Mouse (Mus musculus): ENCODE measurements at regions not wholly inside any gene's neighbourhood (a gene's known extent, or its start where the extent isn't known, plus 50 kb on each side); places are given as distances from the start of the nearest gene placed in this dataset.
A peak's percentile ranks its signal among the peaks of the same experiment; 100 is the strongest.

DNA sequence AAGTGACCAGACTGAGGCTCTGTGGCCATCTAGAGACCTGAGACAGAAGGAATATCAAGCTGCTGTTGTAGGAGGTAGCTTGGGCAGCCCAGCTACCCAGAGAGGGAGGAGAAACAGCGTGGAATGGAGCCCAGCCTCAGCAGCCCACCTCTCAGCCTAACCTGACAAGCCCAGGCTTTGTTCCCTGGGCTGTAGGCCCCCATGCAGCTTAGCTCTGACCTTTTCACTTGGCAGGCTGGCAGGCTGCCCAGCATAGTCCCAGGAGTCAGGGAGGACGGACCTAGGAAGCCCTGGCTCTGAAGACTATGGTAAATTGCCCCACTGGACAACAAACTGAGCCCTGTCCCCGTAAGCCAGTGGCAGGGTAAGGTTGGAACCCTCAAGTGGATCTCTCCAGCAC, 141.8 kb upstream of the Csf3r start:
- no peak for DNase-seq (ENCODE audit: low read depth, low spot score)

DNA sequence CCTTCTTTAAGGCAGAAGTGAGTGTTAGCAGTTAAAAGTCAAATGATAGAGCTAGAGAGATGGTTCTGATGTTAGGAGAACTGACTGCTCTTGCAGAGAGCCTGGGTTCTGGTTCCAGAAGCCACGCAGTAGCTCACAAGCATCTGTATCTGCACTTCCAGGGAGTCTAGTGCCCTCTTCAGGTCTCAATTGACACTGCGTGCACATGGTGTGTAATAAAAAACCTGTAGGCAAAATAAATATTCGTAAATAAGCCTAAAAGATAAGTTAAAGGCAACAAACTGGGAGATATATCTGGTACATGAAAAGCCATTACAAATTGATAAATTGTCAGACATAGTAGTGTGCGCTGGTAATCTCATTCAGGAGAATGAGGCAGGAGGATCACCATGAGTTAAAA, 133.8 kb upstream of the Csf3r start:
- no peak for DNase-seq (ENCODE audit: low read depth, low spot score)

DNA sequence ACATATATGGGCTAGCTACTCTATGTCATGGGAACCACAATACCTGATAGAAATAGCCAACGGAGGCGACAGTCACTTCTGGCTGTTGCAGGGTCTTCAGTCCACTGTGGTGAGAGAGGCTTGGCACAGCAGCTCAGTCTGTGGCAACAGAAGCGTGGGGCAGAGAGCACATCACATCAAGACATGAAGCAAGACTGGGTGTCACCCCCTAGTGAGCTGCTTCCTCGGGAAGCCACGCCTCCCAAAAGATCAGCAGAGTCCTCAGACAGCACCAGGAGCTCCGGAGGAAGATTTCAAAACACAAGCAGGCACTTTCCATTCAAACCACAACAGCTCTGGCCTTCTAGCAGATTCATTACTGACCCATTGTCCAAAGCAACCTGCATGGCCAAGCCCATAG, 131.2 kb upstream of the Csf3r start:
- no peak for DNase-seq (ENCODE audit: low read depth, low spot score)

DNA sequence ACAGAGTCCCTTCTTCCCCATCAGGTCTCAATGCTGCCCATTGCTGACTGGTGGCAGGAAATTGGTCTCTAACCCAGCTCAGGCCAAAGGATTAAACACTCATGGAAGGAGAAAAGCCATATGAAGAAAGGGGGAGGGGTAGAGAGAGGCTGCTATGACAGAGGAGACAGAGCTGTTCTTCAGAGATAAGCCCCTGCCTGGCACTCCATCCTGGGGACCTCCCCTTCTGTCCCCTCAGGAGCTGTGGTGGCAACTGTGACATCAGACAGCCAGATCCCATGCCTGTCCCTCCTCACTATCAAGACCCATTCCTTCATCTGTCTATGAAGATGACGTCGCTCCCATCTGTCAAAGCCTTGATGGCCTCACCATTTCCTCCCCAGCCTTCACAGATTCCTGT, 126.6 kb upstream of the Csf3r start:
- DNase-seq (ENCODE audit: low read depth, low spot score) = no peak

DNA sequence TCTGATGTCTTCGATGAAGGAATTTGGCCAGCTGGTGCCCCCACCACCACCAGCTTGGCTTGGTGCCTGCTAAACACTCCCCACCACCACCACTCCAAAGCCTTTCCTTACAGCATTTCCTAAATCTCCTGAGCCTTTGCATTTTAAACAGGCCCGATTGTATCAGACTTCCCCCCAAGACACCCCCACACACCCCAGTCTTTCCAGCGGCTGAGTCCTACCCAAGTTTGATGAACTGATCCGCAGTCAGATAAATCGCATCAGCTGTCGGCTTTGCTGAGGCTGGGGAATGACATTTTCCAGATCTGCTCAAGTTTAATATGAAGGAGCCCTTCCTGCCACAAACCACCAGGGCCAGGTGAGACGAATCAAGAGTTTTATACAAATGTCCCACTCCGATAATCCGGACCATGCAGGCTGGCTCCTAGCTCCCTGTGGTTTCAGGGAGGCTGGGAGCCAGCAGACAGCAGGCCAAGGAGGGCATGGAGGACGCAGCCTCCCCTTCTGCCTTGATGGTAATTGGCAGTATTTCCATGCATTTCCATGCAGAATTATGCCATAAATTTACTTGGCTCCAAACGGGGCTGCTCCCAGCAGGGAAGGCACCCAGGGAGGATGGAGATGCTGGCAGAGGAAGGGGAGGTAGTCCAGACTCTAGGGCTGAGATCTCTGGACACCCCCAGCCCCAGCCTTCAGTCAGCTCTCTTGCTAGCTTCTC, 125.6 kb upstream of the Csf3r start:
- no peak for DNase-seq (ENCODE audit: low read depth, low spot score)

DNA sequence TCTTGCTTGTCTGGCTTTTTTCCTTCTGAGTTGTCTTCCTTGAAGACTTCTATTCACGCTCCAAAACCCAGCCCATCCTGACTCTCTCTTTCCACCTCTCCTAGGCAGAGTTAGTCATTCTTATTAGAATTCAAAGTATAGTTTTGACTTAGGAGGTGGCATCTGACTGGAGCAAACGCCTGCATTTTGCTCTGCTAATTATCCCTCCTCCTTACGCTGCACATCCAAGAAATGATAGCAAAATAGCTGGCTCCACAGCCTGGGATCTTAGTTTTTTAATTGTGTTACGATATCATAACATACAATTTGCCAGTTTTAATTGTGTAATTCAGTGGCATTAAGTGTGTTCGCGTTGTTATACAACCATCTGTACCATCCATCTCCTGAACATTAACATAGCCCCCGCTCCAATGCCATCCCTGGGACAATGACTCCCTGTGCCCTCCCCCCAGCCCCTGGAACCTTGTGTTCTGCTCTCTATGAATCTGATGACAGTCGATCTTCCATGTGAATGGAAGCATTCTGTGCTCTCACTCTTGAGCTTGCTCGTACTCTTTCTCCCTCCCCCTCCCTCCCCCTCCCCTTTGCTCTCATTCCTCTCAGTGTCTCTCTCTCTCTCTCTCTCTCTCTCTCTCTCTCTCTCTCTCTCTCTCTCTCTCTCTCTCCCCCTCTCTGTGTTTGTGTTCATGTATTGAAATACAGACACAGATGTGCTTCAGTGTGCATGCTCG, 122.6 kb upstream of the Csf3r start:
- DNase-seq (ENCODE audit: low read depth, low spot score) = no peak

DNA sequence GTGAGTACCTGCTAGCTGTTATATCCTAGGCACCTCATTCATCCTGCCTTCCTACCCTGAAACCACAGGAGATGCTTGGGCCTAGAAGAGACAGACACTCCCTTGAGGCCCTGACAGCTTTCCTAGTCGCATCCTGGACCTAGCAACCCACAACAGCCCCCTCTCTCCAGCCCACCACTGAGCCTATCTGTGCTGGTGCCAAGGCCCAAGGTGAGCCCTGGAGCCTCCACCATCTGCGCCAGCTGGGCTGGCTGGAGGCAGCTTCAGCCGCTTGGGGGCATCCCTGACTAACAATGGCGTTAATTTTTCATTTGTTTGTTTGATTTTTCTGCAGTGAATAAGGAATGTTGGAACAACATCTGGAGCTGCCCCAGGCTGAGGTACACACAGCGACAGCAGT, 118.1 kb upstream of the Csf3r start:
- DNase-seq (ENCODE audit: low read depth, low spot score) = no peak

DNA sequence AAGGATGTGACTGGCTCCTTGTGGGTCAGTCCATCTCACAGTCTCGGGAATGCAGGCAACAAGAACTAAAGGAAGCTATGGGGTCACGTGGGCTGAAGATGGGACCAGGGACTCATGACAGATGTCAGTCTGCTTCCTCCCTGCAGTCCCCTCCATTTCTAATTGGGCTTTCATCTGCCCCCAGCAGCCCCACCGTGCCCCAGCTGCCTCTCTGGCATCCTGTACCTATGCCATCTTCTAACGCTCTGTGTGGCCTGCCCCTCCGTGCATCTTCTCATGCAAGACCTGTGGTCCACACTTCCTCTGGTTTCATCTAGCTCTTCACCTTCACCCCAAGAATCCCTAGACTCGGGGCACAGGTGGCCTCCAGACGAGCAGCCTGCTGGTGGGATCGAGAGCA, 115.4 kb upstream of the Csf3r start:
- DNase-seq (ENCODE audit: low read depth, low spot score) = no peak

DNA sequence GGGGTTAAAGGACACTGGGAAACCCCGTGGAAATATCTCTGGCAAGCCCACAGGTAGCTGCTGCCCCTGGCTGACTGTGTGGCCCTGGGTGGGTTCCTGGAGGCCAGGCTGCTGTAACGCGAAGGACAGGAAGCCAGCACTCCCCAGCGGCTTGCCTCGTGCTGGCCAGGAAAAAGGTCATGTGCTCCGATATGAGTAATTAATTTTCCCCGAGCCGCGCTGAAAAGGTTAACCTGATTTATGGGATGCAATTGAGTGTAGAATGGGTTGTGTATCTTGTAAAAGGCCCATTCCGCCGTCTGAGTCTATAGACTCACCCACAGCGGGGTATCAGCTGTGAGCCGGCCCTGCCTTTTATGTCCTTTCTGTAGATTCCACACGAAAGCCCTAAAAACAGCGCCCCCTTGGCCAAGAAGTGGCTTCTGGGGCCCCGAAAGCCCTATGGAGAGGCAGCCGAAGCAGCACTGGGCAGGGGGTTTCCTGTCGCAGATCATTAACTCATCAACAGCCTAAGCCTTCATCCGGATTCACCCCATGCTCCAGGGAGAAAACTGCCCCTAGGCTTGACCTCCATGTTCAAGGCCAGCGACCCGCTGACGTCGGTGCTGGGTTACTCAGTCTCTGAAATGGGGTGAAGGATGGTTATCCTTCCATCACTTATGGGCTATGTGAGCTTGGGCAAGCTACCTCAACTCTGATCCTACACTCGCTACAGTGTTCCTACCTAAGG, 112.6 kb upstream of the Csf3r start:
- DNase-seq (ENCODE audit: low read depth, low spot score) = no peak

DNA sequence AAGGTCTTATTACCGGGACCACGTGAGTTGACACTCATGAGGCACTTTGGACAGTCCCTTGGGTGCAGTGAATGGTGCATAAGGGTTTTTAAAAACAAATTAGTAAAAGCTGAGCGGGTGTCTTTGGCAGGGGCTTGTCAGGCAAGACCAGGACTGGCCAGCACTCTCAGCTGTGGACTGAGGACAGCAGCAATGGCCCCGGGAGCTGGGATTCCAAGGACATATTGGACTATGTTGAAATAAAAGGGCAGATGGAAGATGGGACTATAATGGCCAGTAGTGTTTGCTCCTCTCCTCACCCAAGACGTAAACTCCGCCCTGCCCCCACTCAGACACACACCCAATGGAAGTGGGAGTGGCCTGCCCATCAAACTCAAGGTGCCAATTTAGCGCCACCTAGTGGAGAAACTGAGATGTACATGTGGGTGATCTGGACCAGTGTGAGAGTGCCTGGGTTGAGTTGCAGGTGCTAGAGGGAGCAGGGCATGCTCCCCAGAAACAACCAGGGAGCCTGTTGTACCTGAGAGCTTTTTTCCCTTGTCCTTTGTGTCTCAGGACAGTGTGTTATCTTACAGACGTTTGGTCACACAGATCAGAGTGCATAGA, 111.8 kb upstream of the Csf3r start:
- peak; percentile 64 for DNase-seq (ENCODE audit: low read depth, low spot score)

DNA sequence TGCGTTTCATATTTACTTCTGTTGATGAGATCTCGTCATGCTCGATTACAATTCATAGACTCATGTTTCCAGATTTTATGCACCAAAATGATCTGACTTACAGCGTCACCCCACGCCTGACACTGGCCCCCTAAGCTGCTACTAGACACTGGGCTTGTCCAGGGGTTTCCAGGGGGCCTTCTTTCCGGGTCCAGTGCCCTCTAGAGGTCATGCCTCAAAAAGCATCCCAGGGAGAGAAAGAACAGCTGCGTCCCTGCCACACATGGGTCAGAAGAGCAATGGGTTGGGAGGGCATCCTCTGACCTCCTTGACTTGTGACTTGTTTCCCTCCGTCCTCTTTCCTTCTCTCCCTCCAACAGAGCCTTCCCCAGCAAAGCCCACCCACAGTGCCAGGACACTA, 109.2 kb upstream of the Csf3r start:
- DNase-seq (ENCODE audit: low read depth, low spot score) = no peak

DNA sequence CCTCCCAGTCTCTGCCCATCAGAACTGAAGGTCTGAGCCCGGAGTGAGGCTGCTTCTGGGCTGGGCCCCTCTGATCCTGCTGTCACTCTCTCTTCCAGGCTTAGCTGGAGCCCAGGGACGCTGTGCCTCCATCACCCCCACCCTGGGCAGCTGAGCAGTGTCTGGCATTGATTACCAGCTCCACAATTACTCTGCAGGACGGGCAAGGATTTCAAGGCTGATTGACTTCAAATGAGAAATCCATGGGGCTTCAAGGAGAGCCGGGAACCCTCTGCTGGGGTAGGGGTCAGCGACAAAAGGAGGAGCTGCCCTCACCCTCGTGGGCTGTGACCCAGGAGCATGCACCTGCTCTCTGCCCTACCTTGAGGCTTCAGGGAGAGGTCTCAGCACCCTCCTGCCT, 107.1 kb upstream of the Csf3r start:
- DNase-seq (ENCODE audit: low read depth, low spot score) = no peak

DNA sequence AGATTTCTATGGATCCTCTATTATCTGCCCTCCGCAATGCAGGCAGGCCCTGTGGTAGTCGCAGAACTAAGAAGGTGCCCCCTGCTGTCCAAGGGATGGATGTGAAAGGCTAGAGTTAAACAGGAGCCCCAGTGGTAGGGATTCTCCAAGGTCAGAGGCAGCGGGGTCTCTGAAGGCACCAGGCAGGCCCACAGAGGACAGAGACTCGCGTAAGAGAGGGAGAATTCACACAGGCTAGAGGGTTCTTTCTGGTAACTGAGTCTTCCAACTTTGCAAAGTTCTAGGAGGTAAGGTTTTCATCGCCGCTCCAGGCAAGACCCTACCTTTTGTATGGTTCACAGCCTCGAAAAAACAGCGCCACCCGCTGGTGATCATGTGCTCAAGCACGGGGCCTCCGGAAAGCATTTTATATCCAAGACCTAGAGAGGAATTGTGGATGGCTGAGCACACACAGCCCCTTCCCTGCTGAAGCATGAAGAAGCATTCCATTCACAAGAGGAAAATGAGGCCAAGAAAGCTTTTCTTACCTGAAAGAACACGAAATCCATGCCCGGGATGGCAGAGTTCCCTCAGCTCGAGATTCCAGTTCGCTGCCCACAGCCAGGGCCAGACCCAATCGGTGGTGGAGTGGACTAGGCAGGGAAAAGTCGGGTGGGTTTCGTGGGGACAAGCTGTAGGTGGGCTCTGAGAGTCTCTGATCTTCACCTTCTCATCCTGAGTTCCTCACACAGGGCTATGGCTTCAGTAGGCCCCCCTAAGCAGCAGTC, 102.6 kb upstream of the Csf3r start:
- peak; percentile 61 for DNase-seq (ENCODE audit: low read depth, low spot score)

DNA sequence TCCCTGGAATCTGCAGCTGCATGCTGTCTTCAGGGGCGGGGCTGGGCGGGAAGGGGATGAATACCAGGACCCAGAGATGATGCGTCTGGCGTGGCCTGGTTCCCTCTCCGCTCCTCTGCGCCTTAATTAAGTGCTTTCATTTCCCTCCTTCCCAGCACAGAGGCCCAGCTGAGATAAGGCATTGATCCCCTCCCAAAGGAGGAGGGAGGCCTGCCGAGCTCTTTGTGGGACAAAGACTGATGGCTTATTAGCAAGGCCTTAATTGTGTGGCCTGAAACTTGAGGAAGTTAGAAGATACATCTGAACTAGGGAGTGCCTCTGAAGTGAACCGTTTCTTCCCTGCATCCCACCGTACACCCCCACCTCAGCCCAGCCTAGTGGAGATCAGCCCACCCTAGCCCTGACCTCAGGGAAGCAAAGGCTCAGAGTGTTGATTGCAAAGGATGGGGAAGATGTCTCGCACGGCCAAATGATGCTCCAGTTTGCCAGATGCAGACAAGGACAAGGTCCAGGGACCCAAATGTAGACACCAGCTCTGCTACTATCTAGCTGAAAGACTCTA, 102.0 kb upstream of the Csf3r start:
- DNase-seq (ENCODE audit: low read depth, low spot score) = no peak

DNA sequence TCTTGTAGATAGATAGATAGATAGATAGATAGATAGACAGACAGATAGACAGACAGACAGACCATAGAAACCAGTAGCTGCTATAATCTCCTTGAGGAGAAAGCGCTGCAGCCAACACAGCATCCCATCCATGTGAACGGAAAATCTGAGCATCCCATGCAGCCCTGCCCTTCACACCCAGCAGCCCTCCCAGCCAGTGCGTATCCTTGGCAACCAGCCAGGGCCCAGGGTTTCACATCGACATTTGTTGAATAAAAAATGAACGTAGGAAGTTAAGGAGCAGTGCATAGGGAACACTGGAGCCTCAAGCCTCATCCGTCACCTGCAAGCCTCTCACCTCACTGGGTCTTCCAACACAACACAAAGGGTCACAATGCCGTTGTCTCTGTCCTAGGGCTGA, 101.1 kb upstream of the Csf3r start:
- DNase-seq (ENCODE audit: low read depth, low spot score) = no peak

DNA sequence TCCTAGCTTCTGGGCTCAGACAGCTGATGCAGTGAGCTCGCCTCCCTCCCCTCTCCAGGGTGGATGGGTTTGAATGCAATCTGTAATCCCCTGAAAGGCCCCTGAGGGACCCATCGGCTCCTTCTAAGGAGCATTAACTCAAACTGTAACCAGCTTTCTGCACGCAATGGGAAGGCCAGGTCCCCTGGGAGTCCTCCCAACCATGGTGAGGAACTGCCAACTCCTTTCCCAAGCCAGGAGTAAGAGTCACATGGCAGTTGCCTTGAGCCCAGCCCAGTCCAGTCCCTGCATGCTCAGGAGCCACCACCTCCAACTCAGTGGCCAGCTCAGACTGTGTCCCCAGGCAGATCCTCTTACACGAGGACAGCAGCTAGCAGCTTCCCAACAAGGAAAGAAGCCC, 96.2 kb upstream of the Csf3r start:
- DNase-seq (ENCODE audit: low read depth, low spot score) = no peak

DNA sequence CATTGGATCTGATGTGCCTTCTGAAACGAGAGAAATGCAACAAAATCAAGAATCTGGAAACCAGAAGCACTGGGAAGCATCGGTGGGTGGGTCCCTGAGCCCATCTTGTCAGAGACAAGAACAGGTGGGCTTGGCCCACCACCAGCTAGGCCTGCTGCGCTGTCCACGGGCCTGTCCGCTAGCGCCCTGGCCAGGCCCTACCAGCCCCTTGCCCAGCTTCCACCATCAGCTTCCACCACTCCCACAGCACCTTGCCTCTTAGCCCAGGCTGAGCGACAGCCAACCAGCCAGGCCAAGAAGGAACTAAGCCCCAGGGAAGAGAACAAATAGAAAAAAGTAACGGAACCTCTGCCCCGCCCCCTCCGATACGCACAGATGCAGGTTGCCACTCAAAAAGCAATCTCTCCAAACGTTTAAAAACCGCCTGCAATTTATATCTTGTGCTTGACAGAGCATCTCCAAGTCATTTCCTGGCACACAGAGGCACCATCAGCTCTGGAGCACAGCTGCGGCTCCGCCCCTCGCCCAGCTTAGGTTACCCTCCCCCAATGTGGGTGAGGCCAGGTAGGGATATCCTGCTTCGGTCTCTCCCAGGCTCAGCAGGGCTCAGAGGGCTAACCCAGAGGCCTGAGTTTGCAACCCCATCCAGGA, 95.1 kb upstream of the Csf3r start:
- DNase-seq (ENCODE audit: low read depth, low spot score) = no peak

DNA sequence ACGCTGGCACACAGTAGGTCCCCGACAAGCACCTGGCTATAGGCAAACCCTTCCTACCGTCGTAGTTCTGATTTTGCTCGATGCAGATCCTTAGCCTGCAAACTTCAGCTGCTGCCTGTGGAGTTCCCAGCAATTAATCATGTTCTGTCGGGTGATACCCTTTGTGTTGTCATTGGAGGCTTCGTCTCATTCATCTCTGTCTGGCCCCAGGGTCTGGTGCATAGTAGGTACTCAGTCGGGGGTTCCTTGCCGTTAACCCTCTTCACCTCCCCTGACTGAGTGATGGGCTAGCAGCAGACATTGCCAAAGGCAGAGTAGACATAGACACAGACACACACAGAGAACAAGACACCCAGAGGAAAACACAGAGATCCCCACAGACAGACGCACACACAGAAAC, 93.6 kb upstream of the Csf3r start:
- no peak for DNase-seq (ENCODE audit: low read depth, low spot score)

DNA sequence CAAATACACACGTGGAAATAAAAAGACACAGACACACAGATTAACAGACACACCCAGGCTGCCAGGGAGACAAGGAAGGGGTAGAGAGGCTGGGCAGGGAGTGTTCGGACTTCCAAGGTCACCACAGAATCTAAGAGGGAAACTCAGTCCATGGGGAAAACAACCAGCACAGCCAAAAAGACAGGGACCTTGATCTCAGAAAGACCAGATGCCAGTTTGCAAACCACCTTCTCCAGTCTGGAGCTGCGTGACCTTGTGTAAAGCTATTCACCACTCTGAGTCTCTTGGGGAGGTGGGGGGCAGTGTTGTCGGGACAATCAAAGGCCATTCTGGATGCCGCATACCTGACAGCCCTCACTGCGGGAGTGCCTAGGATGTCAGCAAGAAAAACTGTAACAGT, 93.0 kb upstream of the Csf3r start:
- DNase-seq (ENCODE audit: low read depth, low spot score) = no peak

DNA sequence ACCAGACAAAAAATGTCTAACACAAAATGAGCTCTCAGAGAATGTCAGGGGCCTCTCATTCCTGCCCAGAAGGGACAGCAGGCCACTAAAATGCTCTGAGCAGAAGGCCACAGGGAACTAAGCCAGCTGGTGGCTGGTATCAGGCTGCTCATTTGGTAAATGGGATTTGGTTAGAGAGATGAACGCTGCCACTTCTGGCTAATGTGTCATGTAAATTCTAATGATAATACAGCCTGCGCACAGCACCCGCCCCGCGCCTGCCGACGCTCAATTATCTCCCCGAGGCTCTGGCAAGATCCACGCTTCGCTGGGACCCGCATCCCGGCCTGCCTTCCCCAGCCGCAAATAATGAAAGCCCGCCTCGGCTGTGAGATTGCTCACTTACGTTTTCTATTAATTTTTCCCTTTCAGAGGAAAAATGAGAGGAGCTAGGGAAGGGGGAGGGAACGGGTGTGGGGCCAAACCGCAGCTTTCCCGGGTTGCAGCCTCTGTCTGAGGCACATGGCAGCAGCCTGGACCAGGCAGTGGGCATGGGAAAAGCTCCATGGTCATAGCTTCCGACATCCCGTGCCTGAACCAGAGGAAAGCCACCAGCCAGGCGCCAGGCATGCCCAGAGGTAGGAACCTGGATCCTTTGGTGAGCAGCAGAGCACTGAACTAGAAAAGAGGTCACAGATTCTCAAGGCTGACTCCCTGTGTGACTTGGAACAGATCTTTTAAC, 92.2 kb upstream of the Csf3r start:
- no peak for DNase-seq (ENCODE audit: low read depth, low spot score)
